Mouse (Mus musculus) liver, adult 2 months (tissue): ENCODE measurements at regions not wholly inside any gene's neighbourhood (a gene's known extent, or its start where the extent isn't known, plus 50 kb on each side); places are given as distances from the start of the nearest gene placed in this dataset.

Source experiments
- DNase-seq: peaks from one replicate; pipeline ENCODE4 v3.0.0-alpha.2; 2011; ENCODE audit warnings: low read depth, low spot score; ENCODE audit errors: extremely low read depth
- H3K27ac ChIP-seq: fragments of 200-500 bp; replicated peaks from 2 replicates; pipeline ENCODE4 v1.5.1; 2012; ENCODE audit warnings: low read depth, mild to moderate bottlenecking, control low read depth, inconsistent platforms, low read length; ENCODE audit not compliant: insufficient read depth
- H3K27me3 ChIP-seq: fragments of 200-500 bp; 2 replicates; pipeline ENCODE4 v1.6.1; 2012; ENCODE audit warnings: mild to moderate bottlenecking, moderate library complexity, low read length, inconsistent platforms; ENCODE audit not compliant: control insufficient read depth, insufficient read depth
- H3K36me3 ChIP-seq: fragments of 200-500 bp; 2 replicates; pipeline ENCODE4 v1.6.1; 2012; ENCODE audit warnings: low read length, inconsistent platforms; ENCODE audit not compliant: control insufficient read depth, insufficient read depth
- H3K4me1 ChIP-seq: fragments of 200-500 bp; 2 replicates; pipeline ENCODE4 v1.6.1; 2011; ENCODE audit warnings: low read length; ENCODE audit not compliant: control insufficient read depth, insufficient read depth
- H3K4me3 ChIP-seq: fragments of 200-500 bp; 2 replicates; pipeline ENCODE4 v1.5.1; 2011; ENCODE audit warnings: low read depth, mild to moderate bottlenecking, control low read depth, low read length, moderate library complexity; ENCODE audit not compliant: insufficient read depth
- H3K79me2 ChIP-seq: fragments of 200-500 bp; 2 replicates; pipeline ENCODE4 v1.6.1; 2012; ENCODE audit warnings: inconsistent platforms, mild to moderate bottlenecking, low read length, moderate library complexity; ENCODE audit not compliant: control insufficient read depth, insufficient read depth
- H3K9ac ChIP-seq: fragments of 200-500 bp; 2 replicates; pipeline ENCODE4 v1.6.1; 2012; ENCODE audit warnings: low read depth, mild to moderate bottlenecking, control low read depth, inconsistent platforms, low read length
- CTCF ChIP-seq: fragments of 200-500 bp; IDR thresholded peaks from 2 replicates; pipeline ENCODE4 v1.5.1; 2011; ENCODE audit warnings: low read depth, low read length, control low read depth
- POLR2A ChIP-seq: fragments of 200-500 bp; IDR thresholded peaks from 2 replicates; pipeline ENCODE4 v1.6.1; 2011; ENCODE audit warnings: low read length, control low read depth; ENCODE audit not compliant: insufficient read depth; ENCODE audit errors: extremely low read depth
- WGBS: fragments of 180-500 bp; shearing (Covaris S2); methylation state at CpG from one replicate; pipeline ENCODE4 v1.1.7; 2018; 5-methylcytosine and 5-hydroxymethylcytosine counted together

GRCm38 (mm10) chr3:128039185-128039584 is 143.1 kb upstream of the Fam241a start:
- H3K4me3 ChIP-seq: no peak overlapping the region
- TF ChIP-seq POLR2A (no peak), CTCF (no peak)
- H3K27me3 ChIP-seq: no peaks in the 10 kb centered on the region
- H3K79me2 ChIP-seq: no peaks in the 10 kb centered on the region
- no peaks in the 10 kb centered on the region for H3K36me3 ChIP-seq
- H3K9ac ChIP-seq: no peak overlapping the region
- H3K27ac ChIP-seq: no peak overlapping the region
- DNase-seq: no peak
- no peaks in the 10 kb centered on the region for H3K4me1 ChIP-seq
- 73% methylated on average over 5 of the region's 5 CpGs for WGBS

GRCm38 (mm10) chr3:128036538-128036937 is 140.4 kb upstream of the Fam241a start:
- no peak overlapping the region for H3K4me3 ChIP-seq
- DNase-seq: no peak
- H3K27me3 ChIP-seq: no peaks in the 10 kb centered on the region
- H3K27ac ChIP-seq: no peak overlapping the region
- H3K79me2 ChIP-seq: no peaks in the 10 kb centered on the region
- no peak overlapping the region for H3K9ac ChIP-seq
- TF ChIP-seq POLR2A (no peak), CTCF (no peak)
- H3K4me1 ChIP-seq: no peaks in the 10 kb centered on the region
- 87% methylated on average over 10 of the region's 10 CpGs for WGBS
- H3K36me3 ChIP-seq: no peaks in the 10 kb centered on the region

GRCm38 (mm10) chr3:128030352-128030751 is 134.2 kb upstream of the Fam241a start:
- no peaks in the 10 kb centered on the region for H3K79me2 ChIP-seq
- H3K27ac ChIP-seq: no peak overlapping the region
- H3K4me1 ChIP-seq: no peaks in the 10 kb centered on the region
- H3K27me3 ChIP-seq: no peaks in the 10 kb centered on the region
- H3K4me3 ChIP-seq: no peak overlapping the region
- WGBS: 80% methylated on average over 3 of the region's 3 CpGs
- H3K36me3 ChIP-seq: no peaks in the 10 kb centered on the region
- no peak for DNase-seq
- TF ChIP-seq CTCF (no peak), POLR2A (no peak)
- no peak overlapping the region for H3K9ac ChIP-seq

GRCm38 (mm10) chr3:128029565-128029915 is 133.4 kb upstream of the Fam241a start:
- Histone ChIP-seq H3K9ac (no peak overlapping the region), H3K4me1 (no peaks in the 10 kb centered on the region), H3K27ac (no peak overlapping the region), H3K79me2 (no peaks in the 10 kb centered on the region), H3K27me3 (no peaks in the 10 kb centered on the region), H3K36me3 (no peaks in the 10 kb centered on the region), H3K4me3 (no peak overlapping the region)
- no peak for DNase-seq
- TF ChIP-seq POLR2A: no peak
- no peak for TF ChIP-seq CTCF
- 85% methylated on average over 5 of the region's 5 CpGs for WGBS

- Histone ChIP-seq H3K27me3 (no peaks in the 10 kb centered on the region), H3K9ac (no peak overlapping the region), H3K27ac (no peak overlapping the region), H3K4me3 (no peak overlapping the region), H3K36me3 (no peaks in the 10 kb centered on the region), H3K4me1 (no peaks in the 10 kb centered on the region), H3K79me2 (no peaks in the 10 kb centered on the region)
- no peak for DNase-seq
- 61% methylated on average over 11 of the region's 11 CpGs for WGBS
- TF ChIP-seq CTCF (no peak), POLR2A (no peak)
Observed at GRCm38 (mm10) chr3:128028856-128029564, 132.9 kb upstream of the Fam241a start.

GRCm38 (mm10) chr3:128024856-128025255 is 128.7 kb upstream of the Fam241a start:
- Histone ChIP-seq H3K27me3 (no peaks in the 10 kb centered on the region), H3K9ac (no peak overlapping the region), H3K4me3 (no peak overlapping the region), H3K4me1 (no peaks in the 10 kb centered on the region), H3K27ac (no peak overlapping the region), H3K36me3 (no peaks in the 10 kb centered on the region), H3K79me2 (no peaks in the 10 kb centered on the region)
- TF ChIP-seq CTCF (no peak), POLR2A (no peak)
- WGBS: 89% methylated on average over 12 of the region's 12 CpGs
- no peak for DNase-seq
